Mouse (Mus musculus) kidney, adult 9 months (tissue): ENCODE results near the gene Pard3b.

Experiments used
- DNase-seq: peaks from one replicate; pipeline ENCODE4 v3.0.0; 2022

The Pard3b gene

DNA sequence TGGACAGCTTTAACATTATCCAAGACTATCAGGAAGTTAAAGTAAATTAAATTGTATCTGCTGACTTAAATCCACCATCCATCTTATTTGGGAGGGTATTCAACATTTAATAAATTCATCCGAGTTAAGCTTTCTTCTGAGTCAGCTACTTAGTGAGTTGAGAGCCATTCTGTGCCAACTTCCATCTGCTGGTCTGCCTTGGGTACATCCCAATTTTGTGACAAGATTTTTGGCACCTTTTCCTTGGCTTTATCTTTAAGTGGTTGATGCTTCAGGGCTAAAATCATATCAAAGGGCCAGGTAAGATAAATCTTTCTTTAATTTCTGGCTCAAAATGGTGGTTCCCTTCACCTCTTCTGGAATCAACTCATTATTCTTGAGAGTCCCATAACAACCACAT, 640.0 kb downstream of the Pard3b start:
- no peak for DNase-seq

- DNase-seq: no peak
Observed at GRCm38 (mm10) chr1:62280586-62280985, 642.0 kb downstream of the Pard3b start.

DNA sequence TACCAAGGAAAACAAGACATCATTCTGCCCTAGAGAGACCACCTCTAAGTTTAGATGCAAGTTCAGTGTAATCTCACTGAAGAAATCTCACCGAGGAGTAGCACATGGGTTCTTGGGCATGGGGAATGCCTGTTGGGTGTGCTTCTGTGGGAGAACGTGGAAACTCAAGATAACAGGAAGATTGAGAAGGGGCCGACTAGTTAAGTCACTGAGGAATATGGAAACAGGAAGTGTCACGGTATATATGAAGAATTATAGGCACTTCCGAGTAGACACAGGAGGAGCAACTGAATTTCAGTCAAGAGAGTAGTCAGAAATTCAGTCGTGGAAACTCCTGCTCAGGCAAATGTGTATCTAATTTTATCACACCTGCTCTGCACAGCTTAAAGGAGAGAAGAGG, 644.2 kb downstream of the Pard3b start:
- no peak for DNase-seq

DNA sequence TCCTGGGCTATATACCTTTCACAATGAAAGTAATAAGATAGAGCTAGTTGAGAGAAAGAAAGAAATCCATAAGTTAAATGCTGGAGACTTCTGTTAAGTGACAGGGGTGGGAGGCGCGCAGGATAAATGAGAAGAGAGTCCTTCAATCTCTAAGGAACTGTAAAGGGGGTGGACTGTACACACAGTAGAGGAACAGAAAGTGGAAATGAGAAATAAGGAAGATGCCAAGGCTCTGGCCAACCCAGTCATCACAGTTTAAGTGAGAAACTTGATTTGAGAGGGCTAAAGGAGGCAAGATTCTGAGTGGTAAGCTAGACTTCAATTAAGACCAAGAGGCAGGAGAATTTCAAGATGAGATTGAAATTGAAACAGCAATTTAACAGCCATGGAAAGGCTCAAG, 645.0 kb downstream of the Pard3b start:
- DNase-seq: no peak

DNA sequence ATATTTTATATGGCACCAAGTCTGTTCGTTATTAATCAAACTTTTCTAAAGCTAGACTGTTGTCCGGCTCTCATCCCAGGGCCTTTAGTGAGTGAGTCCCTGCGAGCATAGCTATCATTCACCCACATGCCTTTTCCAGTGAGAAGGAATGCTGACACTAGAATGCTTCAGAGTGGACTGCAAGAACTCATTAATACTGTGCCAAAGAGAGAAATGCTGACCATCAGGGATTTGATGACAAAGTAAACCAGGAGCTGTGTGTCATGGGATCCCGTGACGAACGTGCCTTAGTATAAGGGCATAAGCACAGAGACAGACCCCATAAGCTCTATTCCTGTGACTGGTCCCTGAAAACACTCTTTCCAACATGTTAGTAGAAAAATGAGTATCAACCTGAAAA, 670.8 kb downstream of the Pard3b start:
- DNase-seq: peak; percentile 72

- DNase-seq: no peak
Observed at GRCm38 (mm10) chr1:62325237-62325636, 686.6 kb downstream of the Pard3b start.

- DNase-seq: no peak
Observed at GRCm38 (mm10) chr1:62327743-62328142, 689.1 kb downstream of the Pard3b start.

- peak; percentile 17 for DNase-seq
Observed at GRCm38 (mm10) chr1:62328808-62329207, 690.2 kb downstream of the Pard3b start.

GRCm38 (mm10) chr1:62333016-62333415, 694.4 kb downstream of the Pard3b start:
- DNase-seq: no peak

GRCm38 (mm10) chr1:62334196-62334595, 695.6 kb downstream of the Pard3b start:
- no peak for DNase-seq

GRCm38 (mm10) chr1:62340261-62340660, 701.6 kb downstream of the Pard3b start:
- no peak for DNase-seq

GRCm38 (mm10) chr1:62344286-62344685, 705.7 kb downstream of the Pard3b start:
- no peak for DNase-seq

DNA sequence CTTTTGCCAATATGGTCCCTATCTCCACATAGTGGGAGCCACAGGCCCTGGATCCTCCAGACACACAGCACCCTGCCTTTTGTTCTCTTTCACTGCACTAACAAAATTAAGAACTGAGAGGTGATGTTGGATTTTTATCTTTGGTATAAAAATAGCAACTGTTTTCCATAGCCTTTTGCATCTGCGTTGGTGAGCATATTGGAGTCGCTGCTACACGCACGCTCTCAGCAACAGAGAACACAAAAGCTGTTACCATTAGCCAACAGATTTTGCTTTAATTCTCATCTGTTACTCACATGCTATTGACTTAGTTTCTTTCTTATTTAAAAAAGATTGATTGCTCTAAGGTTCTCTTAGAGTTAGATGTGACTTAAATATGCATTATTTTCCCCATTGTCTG, 709.7 kb downstream of the Pard3b start:
- DNase-seq: no peak

DNA sequence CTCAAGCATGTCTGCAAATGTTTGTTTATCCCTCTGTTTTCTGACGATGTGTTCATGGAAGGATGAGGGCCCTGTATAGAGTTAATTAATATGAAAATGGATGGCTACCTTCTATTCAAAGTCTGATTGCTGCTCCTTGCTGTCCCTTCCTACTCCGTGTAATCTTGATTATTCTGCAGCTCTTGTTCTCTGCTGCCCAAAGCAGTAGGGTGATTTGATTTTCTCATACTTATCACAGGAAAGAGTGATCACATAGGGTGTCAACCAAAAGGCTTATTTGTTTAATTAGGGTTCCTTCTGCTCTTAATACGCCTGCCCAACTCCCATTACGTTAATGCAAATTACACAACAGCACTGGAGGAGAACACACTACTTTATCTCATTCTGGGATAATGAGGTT, 716.9 kb downstream of the Pard3b start:
- no peak for DNase-seq

DNA sequence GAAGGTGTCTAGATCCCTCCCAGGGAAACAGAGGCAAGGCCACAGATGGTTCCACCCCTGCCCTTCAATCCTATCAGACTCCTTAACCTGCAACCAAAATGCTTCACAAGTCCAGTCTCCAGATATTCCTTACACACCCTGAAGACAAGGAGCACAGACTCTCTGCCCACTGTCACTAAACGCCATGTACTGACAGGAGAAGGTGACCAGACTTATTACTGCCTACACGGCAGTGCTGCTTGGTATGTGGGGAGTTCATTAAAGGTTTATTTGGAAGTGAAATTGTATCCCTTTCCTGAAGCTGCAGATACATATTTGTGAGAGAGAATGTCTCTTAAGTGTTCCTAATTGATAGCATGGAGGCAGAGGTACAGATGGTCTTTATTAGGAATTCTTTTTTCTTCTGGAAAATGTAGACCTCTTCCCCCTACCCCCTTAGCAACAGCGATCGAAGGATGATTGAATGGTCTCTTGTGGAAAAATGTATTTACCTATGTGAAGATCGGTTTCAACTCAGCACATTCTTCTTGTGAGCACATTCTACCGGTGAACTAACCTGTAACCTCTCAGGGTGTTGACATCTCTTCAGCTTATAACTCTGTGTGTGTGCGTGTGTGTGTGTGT, 735.9 kb downstream of the Pard3b start:
- no peak for DNase-seq

GRCm38 (mm10) chr1:62378335-62378734, 739.7 kb downstream of the Pard3b start:
- DNase-seq: peak; percentile 16

DNA sequence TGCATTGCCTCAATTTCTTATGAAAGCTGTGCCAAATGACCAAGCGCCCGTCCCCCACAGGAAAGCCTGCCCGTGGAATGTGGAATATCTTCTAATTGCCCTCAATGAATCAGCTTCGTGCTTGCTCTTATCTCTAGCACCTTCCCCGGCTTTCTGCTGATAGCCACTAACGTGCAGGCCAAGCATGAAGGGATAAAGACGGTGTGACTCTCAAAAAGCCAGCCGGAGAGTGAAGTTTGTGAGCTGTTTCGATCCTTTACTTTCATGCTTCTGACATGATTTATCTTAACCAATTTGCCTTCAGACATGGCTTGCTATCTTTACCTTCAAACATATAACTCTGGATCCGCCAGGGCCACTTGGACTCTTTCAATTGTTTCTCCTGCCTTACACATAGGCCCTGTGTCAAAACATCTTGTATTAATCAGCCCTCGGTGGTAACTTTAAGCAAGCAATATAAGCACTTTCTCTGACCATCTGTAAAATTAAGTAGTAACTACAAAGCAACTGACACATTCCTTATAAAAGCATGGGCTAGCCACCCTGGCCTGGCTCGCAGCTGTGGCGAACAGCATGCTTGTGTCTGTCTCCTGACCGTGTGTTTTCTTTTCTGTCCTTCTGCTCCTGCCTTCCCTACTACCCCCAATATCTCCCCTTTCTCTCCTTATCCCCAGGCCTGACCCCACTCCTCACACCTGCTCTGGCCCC, 744.3 kb downstream of the Pard3b start:
- no peak for DNase-seq

GRCm38 (mm10) chr1:62384241-62384640, 745.6 kb downstream of the Pard3b start:
- DNase-seq: no peak

GRCm38 (mm10) chr1:62388013-62388412, 749.4 kb downstream of the Pard3b start:
- DNase-seq: peak; percentile 62

- DNase-seq: no peak
Observed at GRCm38 (mm10) chr1:62392863-62393262, 754.2 kb downstream of the Pard3b start.

DNA sequence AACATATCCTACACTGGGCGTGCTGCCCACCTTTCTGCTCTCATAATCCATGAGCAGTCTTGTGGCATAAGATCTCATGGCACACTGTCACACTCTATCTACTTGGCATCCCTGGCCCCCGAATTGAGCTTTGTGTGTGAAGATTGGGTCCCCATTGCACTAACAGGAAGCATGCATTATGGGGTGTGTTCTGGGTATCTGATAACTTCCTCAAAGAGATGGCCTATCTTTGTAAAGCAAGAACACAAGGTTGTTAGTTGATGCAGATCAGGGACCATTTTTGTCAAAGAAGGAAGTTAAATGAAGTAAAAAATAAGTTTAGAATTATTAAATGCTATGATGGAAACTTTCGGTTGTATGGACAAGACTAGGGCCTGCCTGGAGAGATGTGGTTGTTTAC, 755.9 kb downstream of the Pard3b start:
- no peak for DNase-seq

GRCm38 (mm10) chr1:62398261-62398660, 759.6 kb downstream of the Pard3b start:
- no peak for DNase-seq

DNA sequence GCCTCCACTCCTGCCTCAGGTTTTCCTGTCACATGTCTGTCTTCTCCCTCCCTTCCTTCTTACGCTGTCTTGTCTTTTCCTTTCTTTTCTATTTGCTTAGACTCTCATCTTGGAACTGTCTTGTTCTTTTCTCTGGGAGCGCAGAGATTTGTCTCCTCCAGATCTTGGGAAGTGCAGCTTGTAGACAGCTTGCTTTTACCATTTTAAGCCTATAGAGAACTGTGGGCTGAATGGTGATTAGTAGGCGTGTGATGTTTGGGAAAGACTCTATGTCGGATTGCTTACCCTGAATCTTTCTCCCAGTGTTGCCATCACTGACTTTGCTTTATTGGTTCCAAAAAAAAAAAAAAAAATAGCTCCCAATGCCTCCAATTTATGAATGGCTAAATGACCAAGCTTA, 760.1 kb downstream of the Pard3b start:
- no peak for DNase-seq

DNA sequence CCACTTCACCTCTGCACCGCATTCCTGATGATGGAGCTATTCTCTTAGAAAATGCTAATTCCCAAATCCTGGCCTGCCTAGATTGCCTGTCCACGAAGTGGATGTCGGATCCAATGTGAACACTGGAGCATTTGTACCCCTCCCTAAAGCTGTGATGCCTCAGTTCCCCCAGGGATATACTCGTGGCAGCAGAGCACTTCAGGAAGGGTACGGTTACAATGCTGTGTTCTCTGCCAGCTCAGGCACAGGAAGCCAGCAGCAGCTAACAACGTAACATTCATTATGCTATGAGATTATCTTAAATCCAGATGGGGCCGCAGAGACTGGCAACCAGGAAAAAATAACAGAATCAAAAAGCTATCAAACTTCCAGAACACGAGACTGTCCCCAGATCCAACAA, 766.4 kb downstream of the Pard3b start:
- no peak for DNase-seq

DNA sequence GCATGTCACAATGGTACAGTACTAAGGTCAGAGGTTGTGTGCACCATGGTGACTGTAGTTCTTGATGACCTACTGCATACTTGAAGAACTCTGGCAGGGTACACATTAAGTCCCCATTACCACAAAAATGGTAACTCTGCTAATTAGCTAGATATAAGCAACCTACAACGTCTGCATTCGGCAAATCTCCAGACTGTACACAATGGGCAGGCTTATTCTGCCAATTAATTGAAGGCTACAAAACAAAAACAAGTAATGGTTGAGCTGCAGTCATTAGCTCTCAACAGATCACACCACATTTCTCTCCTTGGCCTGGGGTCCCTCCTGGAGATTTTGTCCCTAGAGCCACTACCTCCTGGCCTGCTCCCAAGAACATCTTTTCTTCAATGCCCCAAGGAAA, 772.7 kb downstream of the Pard3b start:
- no peak for DNase-seq
